Mouse (Mus musculus): Measurements from ENCODE around the gene Ift57.

Ift57 gene

GRCm38 (mm10) chr16:49698620-49699525 lies at the start of gene Ift57:
Gene Ift57 (plus strand): TSS chr16:49699233.
- DNase-seq (ENCODE audit: low spot score), result peak; percentile 99

- no peak for DNase-seq (ENCODE audit: low spot score)
Measured at GRCm38 (mm10) chr16:49657182-49657581, 41.9 kb upstream of the Ift57 start.

- no peak for DNase-seq (ENCODE audit: low spot score)
Measured at GRCm38 (mm10) chr16:49658029-49658428, 41.0 kb upstream of the Ift57 start.

- DNase-seq (ENCODE audit: low spot score), result no peak
Measured at GRCm38 (mm10) chr16:49659131-49659530, 39.9 kb upstream of the Ift57 start.

- no peak for DNase-seq (ENCODE audit: low spot score)
Measured at GRCm38 (mm10) chr16:49660111-49660510, 38.9 kb upstream of the Ift57 start.

GRCm38 (mm10) chr16:49662201-49662600 lies 36.8 kb upstream of the Ift57 start:
- DNase-seq (ENCODE audit: low spot score), result no peak

GRCm38 (mm10) chr16:49664677-49665076 lies 34.4 kb upstream of the Ift57 start:
- no peak for DNase-seq (ENCODE audit: low spot score)

GRCm38 (mm10) chr16:49679666-49680065 lies 19.4 kb upstream of the Ift57 start:
- no peak for DNase-seq (ENCODE audit: low spot score)

- DNase-seq (ENCODE audit: low spot score), result no peak
Measured at GRCm38 (mm10) chr16:49684961-49685360, 14.1 kb upstream of the Ift57 start.

- DNase-seq (ENCODE audit: low spot score), result no peak
Measured at GRCm38 (mm10) chr16:49699821-49700220, 788 bp downstream of the Ift57 start.

- DNase-seq (ENCODE audit: low spot score), result no peak
Measured at GRCm38 (mm10) chr16:49708074-49708473, 9.0 kb downstream of the Ift57 start.

GRCm38 (mm10) chr16:49710188-49710587 lies 11.2 kb downstream of the Ift57 start:
- no peak for DNase-seq (ENCODE audit: low spot score)

- no peak for DNase-seq (ENCODE audit: low spot score)
Measured at GRCm38 (mm10) chr16:49713302-49713701, 14.3 kb downstream of the Ift57 start.

- no peak for DNase-seq (ENCODE audit: low spot score)
Measured at GRCm38 (mm10) chr16:49720671-49721070, 21.6 kb downstream of the Ift57 start.

- no peak for DNase-seq (ENCODE audit: low spot score)
Measured at GRCm38 (mm10) chr16:49721678-49722077, 22.6 kb downstream of the Ift57 start.

GRCm38 (mm10) chr16:49723222-49723621 lies 24.2 kb downstream of the Ift57 start:
- DNase-seq (ENCODE audit: low spot score), result peak; percentile 26

- no peak for DNase-seq (ENCODE audit: low spot score)
Measured at GRCm38 (mm10) chr16:49724232-49724631, 25.2 kb downstream of the Ift57 start.

- DNase-seq (ENCODE audit: low spot score), result no peak
Measured at GRCm38 (mm10) chr16:49724931-49725330, 25.9 kb downstream of the Ift57 start.

- no peak for DNase-seq (ENCODE audit: low spot score)
Measured at GRCm38 (mm10) chr16:49725446-49725845, 26.4 kb downstream of the Ift57 start.

- DNase-seq (ENCODE audit: low spot score), result no peak
Measured at GRCm38 (mm10) chr16:49726216-49726615, 27.2 kb downstream of the Ift57 start.

- DNase-seq (ENCODE audit: low spot score), result no peak
Measured at GRCm38 (mm10) chr16:49726761-49727160, 27.7 kb downstream of the Ift57 start.

GRCm38 (mm10) chr16:49736536-49736935 lies 37.5 kb downstream of the Ift57 start:
- DNase-seq (ENCODE audit: low spot score), result no peak

GRCm38 (mm10) chr16:49747360-49747759 lies 48.3 kb downstream of the Ift57 start:
- no peak for DNase-seq (ENCODE audit: low spot score)

GRCm38 (mm10) chr16:49752906-49753305 lies 53.9 kb downstream of the Ift57 start:
- DNase-seq (ENCODE audit: low spot score), result no peak
